Mouse (Mus musculus) lung, embryonic 14.5 days (tissue): ENCODE results near the gene Ifng. TPM values are rescaled to one million over a fixed set of nuclear protein-coding genes. Genes with fewer than 3 reads are reported as not detected.

Source experiments
- ATAC-seq: fragments of 200-750 bp; cut with Nextera tagmentation; 2 replicates; pipeline ENCODE4 v1.8.0; 2017; ENCODE audit warnings: mild to moderate bottlenecking, moderate TSS enrichment, moderate library complexity; ENCODE audit not compliant: insufficient read depth
- DNase-seq: peaks from one replicate; pipeline ENCODE4 v3.0.0-alpha.2; 2015
- H3K27ac ChIP-seq: fragments of 300-500 bp; sonication (generic); 2 replicates; pipeline ENCODE4 v1.5.1; 2014; ENCODE audit warnings: low read depth, mild to moderate bottlenecking, moderate library complexity
- H3K27me3 ChIP-seq: fragments of 300-500 bp; sonication (generic); 2 replicates; pipeline ENCODE4 v1.6.1; 2014; ENCODE audit warnings: low read length, control low read depth; ENCODE audit not compliant: insufficient read depth
- H3K36me3 ChIP-seq: fragments of 300-500 bp; sonication (generic); 2 replicates; pipeline ENCODE4 v1.6.1; 2014; ENCODE audit warnings: control low read depth; ENCODE audit not compliant: insufficient read depth
- H3K4me1 ChIP-seq: fragments of 300-500 bp; sonication (generic); 2 replicates; pipeline ENCODE4 v1.6.1; 2014; ENCODE audit warnings: antibody characterized with exemption, control low read depth; ENCODE audit not compliant: insufficient read depth
- H3K4me2 ChIP-seq: fragments of 300-500 bp; sonication (generic); 2 replicates; pipeline ENCODE4 v1.6.1; 2014; ENCODE audit warnings: mild to moderate bottlenecking
- H3K4me3 ChIP-seq: fragments of 300-500 bp; sonication (generic); 2 replicates; pipeline ENCODE4 v1.5.1; 2014; ENCODE audit warnings: low read depth, low read length
- H3K9ac ChIP-seq: fragments of 300-500 bp; sonication (generic); 2 replicates; pipeline ENCODE4 v1.6.1; 2014
- H3K9me3 ChIP-seq: fragments of 300-500 bp; sonication (generic); 2 replicates; pipeline ENCODE4 v1.6.1; 2016; ENCODE audit warnings: low read depth, low read length, control low read depth
- CTCF ChIP-seq: IDR thresholded peaks from 2 replicates; pipeline ENCODE4 v1.5.1; 2016; ENCODE audit warnings: antibody characterized with exemption, low read depth
- WGBS: fragments of 180-500 bp; shearing (Covaris S2); extraction: QIAGEN DNeasy Blood & Tissue Kit; methylation state at CpG from one replicate; pipeline ENCODE4 v1.1.7; 2014; 5-methylcytosine and 5-hydroxymethylcytosine counted together
- polyA plus RNA-seq: library from polyadenylated mRNA; unstranded; fragments of >200 nt; fragmentation: Nextera tagmentation; extraction: Ambion mirVana; gene quantifications from 2 replicates; pipeline ENCODE4 v1.2.1, GENCODE M21; 2014

Ifng gene
- polyA plus RNA-seq, 1 experiment from 2014 or later: not detected

DNA sequence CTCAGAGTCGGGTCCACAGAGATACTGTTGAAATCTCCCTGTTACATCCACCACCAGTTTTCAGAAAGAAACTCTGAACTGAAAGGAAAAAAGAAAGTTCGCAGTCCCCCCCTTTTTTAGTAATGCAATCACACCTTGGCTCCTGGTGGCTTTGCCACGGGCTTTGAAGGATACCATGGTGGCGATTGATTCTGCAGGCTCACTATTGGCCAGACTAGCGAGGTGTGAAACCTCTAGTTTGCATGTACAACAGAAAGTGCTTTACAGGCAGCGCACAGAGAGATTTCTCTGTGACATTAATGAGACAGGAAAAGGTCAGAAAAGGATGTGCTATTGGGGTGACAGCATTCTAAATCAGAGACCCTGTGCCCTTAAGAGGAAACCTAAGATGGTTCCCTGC lies 5.3 kb upstream of the Ifng start:
- no peak for TF ChIP-seq CTCF
- 84% methylated on average over 6 of the region's 6 CpGs for WGBS
- Histone ChIP-seq H3K4me1 (no peaks in the 10 kb centered on the region), H3K9me3 (no peaks in the 10 kb centered on the region), H3K27me3 (no peaks in the 10 kb centered on the region), H3K27ac (no peak overlapping the region), H3K4me3 (no peak overlapping the region), H3K9ac (no peak overlapping the region), H3K4me2 (no peak overlapping the region), H3K36me3 (no peaks in the 10 kb centered on the region)
- ATAC-seq (no peak), DNase-seq (no peak)

DNA sequence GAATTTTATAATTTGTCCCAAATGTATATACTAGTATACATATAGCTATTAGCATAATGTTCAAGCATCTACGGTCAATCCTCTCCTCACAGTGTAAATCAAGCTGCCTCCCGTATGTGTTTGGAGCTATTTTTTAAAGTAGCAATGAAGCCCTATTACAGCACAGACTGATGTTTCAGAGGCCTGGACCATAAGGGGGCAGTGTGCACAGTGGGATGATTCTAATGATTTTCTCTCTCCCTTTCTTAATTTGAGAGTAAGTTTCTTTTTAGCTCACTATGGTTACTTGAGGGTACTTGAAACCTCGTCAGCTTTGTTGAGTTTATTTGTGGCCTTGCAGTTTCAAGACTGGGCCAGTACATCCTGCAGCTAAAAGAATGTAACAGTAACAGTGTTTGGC lies 1.1 kb downstream of the Ifng start:
- H3K9me3 ChIP-seq: no peaks in the 10 kb centered on the region
- no peaks in the 10 kb centered on the region for H3K27me3 ChIP-seq
- no peaks in the 10 kb centered on the region for H3K4me1 ChIP-seq
- TF ChIP-seq CTCF: peak; percentile 42
- 63% methylated on average over 3 of the region's 3 CpGs for WGBS
- DNase-seq: peak; percentile 52
- H3K4me2 ChIP-seq: no peak overlapping the region
- H3K36me3 ChIP-seq: no peaks in the 10 kb centered on the region
- no peak overlapping the region for H3K9ac ChIP-seq
- ATAC-seq: no peak
- H3K27ac ChIP-seq: no peak overlapping the region
- H3K4me3 ChIP-seq: no peak overlapping the region

DNA sequence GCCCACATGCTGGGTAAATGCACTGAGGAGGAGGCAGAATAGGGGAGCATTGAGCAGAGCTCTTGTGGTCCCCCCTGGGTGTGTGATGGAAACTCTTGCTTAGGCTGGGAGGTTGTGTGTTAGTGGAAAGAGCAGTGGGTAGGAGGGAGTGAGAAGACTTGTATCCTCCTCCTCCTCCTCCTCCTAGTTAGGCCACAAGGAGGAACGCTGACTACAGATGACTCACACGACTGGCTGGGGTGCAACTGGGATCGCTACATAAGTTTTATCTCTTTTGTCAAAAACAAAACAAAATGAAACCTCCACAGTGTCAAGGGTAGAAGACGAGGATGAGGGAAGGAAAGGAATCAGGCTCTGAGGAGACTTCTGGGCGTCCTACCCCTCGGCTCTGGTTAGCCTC lies 2.2 kb downstream of the Ifng start:
- Histone ChIP-seq H3K4me1 (no peaks in the 10 kb centered on the region), H3K4me2 (no peak overlapping the region), H3K36me3 (no peaks in the 10 kb centered on the region), H3K4me3 (no peak overlapping the region), H3K27me3 (no peaks in the 10 kb centered on the region), H3K9ac (no peak overlapping the region), H3K27ac (no peak overlapping the region), H3K9me3 (no peaks in the 10 kb centered on the region)
- ATAC-seq (no peak), DNase-seq (no peak)
- no peak for TF ChIP-seq CTCF
- WGBS: 79% methylated on average over 6 of the region's 6 CpGs

DNA sequence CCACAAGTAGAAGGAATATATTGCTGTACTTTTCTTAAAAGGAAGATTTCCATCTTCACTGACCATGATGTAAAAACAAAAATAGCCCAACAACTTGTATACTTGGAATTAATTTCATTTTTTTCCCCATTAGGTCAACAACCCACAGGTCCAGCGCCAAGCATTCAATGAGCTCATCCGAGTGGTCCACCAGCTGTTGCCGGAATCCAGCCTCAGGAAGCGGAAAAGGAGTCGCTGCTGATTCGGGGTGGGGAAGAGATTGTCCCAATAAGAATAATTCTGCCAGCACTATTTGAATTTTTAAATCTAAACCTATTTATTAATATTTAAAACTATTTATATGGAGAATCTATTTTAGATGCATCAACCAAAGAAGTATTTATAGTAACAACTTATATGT lies 4.2 kb downstream of the Ifng start:
- H3K9ac ChIP-seq: no peak overlapping the region
- WGBS: 81% methylated on average over 6 of the region's 6 CpGs
- H3K9me3 ChIP-seq: no peaks in the 10 kb centered on the region
- H3K36me3 ChIP-seq: no peaks in the 10 kb centered on the region
- no peak for TF ChIP-seq CTCF
- no peaks in the 10 kb centered on the region for H3K4me1 ChIP-seq
- ATAC-seq (no peak), DNase-seq (no peak)
- H3K27me3 ChIP-seq: no peaks in the 10 kb centered on the region
- no peak overlapping the region for H3K27ac ChIP-seq
- H3K4me3 ChIP-seq: no peak overlapping the region
- H3K4me2 ChIP-seq: no peak overlapping the region

GRCm38 (mm10) chr10:118445502-118445901 lies 4.7 kb downstream of the Ifng start:
- no peaks in the 10 kb centered on the region for H3K9me3 ChIP-seq
- H3K27ac ChIP-seq: no peak overlapping the region
- H3K4me3 ChIP-seq: no peak overlapping the region
- no peak for TF ChIP-seq CTCF
- DNase-seq (no peak), ATAC-seq (no peak)
- WGBS: 45% methylated on average over 8 of the region's 8 CpGs
- H3K9ac ChIP-seq: no peak overlapping the region
- no peaks in the 10 kb centered on the region for H3K27me3 ChIP-seq
- H3K4me1 ChIP-seq: no peaks in the 10 kb centered on the region
- H3K4me2 ChIP-seq: no peak overlapping the region
- H3K36me3 ChIP-seq: no peaks in the 10 kb centered on the region

DNA sequence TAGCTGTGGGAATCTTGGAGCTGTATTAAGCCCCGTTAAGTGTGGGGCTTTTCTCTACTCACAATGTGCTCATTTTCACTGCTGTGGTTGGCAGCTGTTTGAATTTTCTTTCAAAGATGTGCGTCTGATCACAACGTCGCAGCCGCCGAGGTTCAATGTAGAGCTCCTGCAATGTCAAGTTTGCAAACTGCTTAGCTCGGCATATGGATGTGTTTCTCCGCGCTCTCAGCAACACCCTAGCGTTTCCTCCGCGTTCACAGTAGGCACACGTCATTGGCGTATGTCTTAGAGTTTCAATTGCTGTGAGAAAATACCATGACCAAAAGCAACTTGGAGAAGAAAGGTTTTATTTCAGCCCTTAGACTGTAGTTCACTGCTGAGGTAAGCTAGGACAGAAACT lies 5.1 kb downstream of the Ifng start:
- Histone ChIP-seq H3K4me3 (no peak overlapping the region), H3K4me2 (no peak overlapping the region), H3K9ac (no peak overlapping the region), H3K36me3 (no peaks in the 10 kb centered on the region), H3K27me3 (no peaks in the 10 kb centered on the region), H3K9me3 (no peaks in the 10 kb centered on the region), H3K4me1 (no peaks in the 10 kb centered on the region), H3K27ac (no peak overlapping the region)
- ATAC-seq (no peak), DNase-seq (no peak)
- WGBS: 72% methylated on average over 14 of the region's 14 CpGs
- TF ChIP-seq CTCF: no peak

GRCm38 (mm10) chr10:118451747-118452146 lies 10.9 kb downstream of the Ifng start:
- H3K9me3 ChIP-seq: no peaks in the 10 kb centered on the region
- H3K36me3 ChIP-seq: no peaks in the 10 kb centered on the region
- DNase-seq (no peak), ATAC-seq (no peak)
- no peak overlapping the region for H3K27ac ChIP-seq
- 47% methylated on average over 2 of the region's 2 CpGs for WGBS
- H3K4me2 ChIP-seq: no peak overlapping the region
- no peak overlapping the region for H3K9ac ChIP-seq
- no peak for TF ChIP-seq CTCF
- H3K4me1 ChIP-seq: no peaks in the 10 kb centered on the region
- H3K4me3 ChIP-seq: no peak overlapping the region
- H3K27me3 ChIP-seq: no peaks in the 10 kb centered on the region

- no peak overlapping the region for H3K4me3 ChIP-seq
- peaks cover 1% of the 10 kb centered on the region; the same call in 1 of the 2 replicates for H3K9me3 ChIP-seq
- no peak overlapping the region for H3K4me2 ChIP-seq
- no peak overlapping the region for H3K27ac ChIP-seq
- no peaks in the 10 kb centered on the region for H3K4me1 ChIP-seq
- 84% methylated on average over 4 of the region's 4 CpGs for WGBS
- H3K36me3 ChIP-seq: no peaks in the 10 kb centered on the region
- ATAC-seq: no peak
- TF ChIP-seq CTCF: no peak
- no peak for DNase-seq
- H3K27me3 ChIP-seq: no peaks in the 10 kb centered on the region
- no peak overlapping the region for H3K9ac ChIP-seq
Observed at GRCm38 (mm10) chr10:118458729-118459128, 17.9 kb downstream of the Ifng start.
